Mouse (Mus musculus) midbrain, embryonic 15.5 days (tissue): Measurements from ENCODE around the gene Hcn3. TPM values are rescaled to one million over a fixed set of nuclear protein-coding genes. Genes with fewer than 3 reads are reported as not detected.

Experiments used
- ATAC-seq: fragments of 200-750 bp; cut with Nextera tagmentation; replicated peaks from 2 replicates; pipeline ENCODE4 v1.8.0; 2017; ENCODE audit warnings: moderate TSS enrichment
- H3K27ac ChIP-seq: fragments of 300-500 bp; sonication (generic); 2 replicates; pipeline ENCODE4 v1.5.1; 2015; ENCODE audit warnings: mild to moderate bottlenecking, inconsistent platforms
- H3K27me3 ChIP-seq: fragments of 300-500 bp; sonication (generic); replicated peaks from 2 replicates; pipeline ENCODE4 v1.6.1; 2015; ENCODE audit warnings: inconsistent platforms
- H3K36me3 ChIP-seq: fragments of 300-500 bp; sonication (generic); replicated peaks from 2 replicates; pipeline ENCODE4 v1.6.1; 2015; ENCODE audit warnings: inconsistent platforms
- H3K4me1 ChIP-seq: fragments of 300-500 bp; sonication (generic); 2 replicates; pipeline ENCODE4 v1.6.1; 2015; ENCODE audit warnings: inconsistent platforms
- H3K4me2 ChIP-seq: fragments of 300-500 bp; sonication (generic); 2 replicates; pipeline ENCODE4 v1.6.1; 2015; ENCODE audit warnings: inconsistent platforms, mild to moderate bottlenecking, moderate library complexity
- H3K4me3 ChIP-seq: fragments of 300-500 bp; sonication (generic); 2 replicates; pipeline ENCODE4 v1.5.1; 2015; ENCODE audit warnings: mild to moderate bottlenecking, inconsistent platforms
- H3K9ac ChIP-seq: fragments of 300-500 bp; sonication (generic); 2 replicates; pipeline ENCODE4 v1.6.1; 2015; ENCODE audit warnings: mild to moderate bottlenecking, inconsistent platforms
- H3K9me3 ChIP-seq: fragments of 300-500 bp; sonication (generic); 2 replicates; pipeline ENCODE4 v1.6.1; 2016; ENCODE audit warnings: inconsistent platforms
- WGBS: fragments of 180-500 bp; shearing (Covaris S2); methylation state at CpG from one replicate; pipeline ENCODE4 v1.1.7; 2015; ENCODE audit warnings: mixed read lengths; 5-methylcytosine and 5-hydroxymethylcytosine counted together
- polyA plus RNA-seq: library from polyadenylated mRNA; unstranded; fragments of >200 nt; fragmentation: Nextera tagmentation; extraction: Ambion mirVana; gene quantifications from 2 replicates; pipeline ENCODE4 v1.2.1, GENCODE M21; 2015

Gene Hcn3
- polyA plus RNA-seq, 1 experiment from 2014 or later, result 59.8 TPM

DNA sequence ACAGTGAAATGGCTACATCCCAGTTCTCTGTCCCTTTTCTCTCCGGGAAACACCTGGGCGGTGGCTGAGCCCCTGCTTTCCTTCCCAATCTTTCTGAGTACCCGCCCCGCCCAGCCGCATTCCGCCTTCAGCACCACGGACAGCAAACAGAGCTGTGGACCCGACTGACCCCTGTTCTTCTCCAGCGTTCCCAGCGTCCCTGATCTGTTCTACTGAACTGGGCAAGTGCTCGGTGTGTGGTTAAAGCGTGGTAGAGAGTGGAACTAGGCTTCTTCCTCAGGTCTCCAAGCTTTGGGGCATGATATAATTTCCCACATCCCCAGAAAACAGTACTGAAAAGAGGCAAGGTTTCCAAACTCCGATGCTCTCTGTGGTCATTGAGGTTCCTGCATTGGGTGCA lies 785 bp downstream of the Hcn3 start:
- peak overlapping the region; percentile 75 for H3K27ac ChIP-seq
- no peaks in the 10 kb centered on the region for H3K9me3 ChIP-seq
- peak overlapping the region; percentile 88 for H3K4me3 ChIP-seq
- peak overlapping the region; percentile 76 for H3K9ac ChIP-seq
- peaks cover 34% of the 10 kb centered on the region for H3K4me1 ChIP-seq
- peak overlapping the region; percentile 89 for H3K4me2 ChIP-seq
- peak; percentile 41; the same call in 1 of the 2 replicates for ATAC-seq
- H3K27me3 ChIP-seq, result no peaks in the 10 kb centered on the region
- no peaks in the 10 kb centered on the region for H3K36me3 ChIP-seq
- WGBS, result under 1% methylated on average over 13 of the region's 13 CpGs

DNA sequence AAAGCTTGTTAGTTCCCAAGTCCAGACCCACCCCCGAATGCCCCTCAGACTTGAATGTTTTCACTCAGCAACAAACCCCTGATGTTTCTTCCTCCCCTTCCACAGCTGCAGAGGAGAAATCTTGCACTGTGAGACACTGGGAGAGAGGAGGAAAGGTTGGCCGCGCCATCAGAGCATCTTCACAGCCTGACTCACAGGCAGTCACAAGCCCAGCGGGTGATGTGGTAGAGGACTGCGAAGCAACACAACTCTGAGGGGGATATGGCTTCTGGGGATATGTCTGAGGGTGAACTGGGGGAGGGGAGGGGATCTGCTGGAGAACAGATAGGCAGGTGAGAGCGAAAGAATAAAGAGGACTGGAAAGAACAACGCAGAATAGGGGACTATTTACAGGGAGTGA lies 1.3 kb downstream of the Hcn3 start:
- Histone ChIP-seq H3K4me3 (peak overlapping the region; percentile 88), H3K27me3 (no peaks in the 10 kb centered on the region), H3K9me3 (no peaks in the 10 kb centered on the region), H3K4me2 (peak overlapping the region; percentile 89), H3K36me3 (no peaks in the 10 kb centered on the region), H3K27ac (peak overlapping the region; percentile 75; the same call in 1 of the 2 replicates), H3K9ac (peak overlapping the region; percentile 76), H3K4me1 (peaks cover 28% of the 10 kb centered on the region)
- 17% methylated on average over 7 of the region's 7 CpGs for WGBS
- no peak for ATAC-seq

DNA sequence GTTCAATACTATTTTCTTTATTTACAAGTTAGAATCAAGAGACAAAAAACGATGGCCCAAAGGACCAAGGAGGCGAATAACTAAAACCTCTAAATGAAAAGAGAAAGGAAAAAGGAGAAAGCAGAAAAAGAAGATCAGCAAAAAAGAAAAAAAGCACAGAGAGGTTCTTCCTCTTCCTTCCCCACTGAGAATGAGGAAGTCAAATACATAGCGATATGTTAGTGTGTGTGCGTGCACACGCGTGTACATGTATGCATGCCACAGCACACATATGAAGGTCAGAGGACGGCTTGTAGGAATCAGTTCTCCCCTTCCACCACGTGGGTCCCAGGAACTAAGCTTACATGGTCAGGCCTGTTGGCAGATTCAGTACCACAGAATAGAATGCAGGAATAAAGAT lies 3.0 kb downstream of the Hcn3 start:
- Histone ChIP-seq H3K36me3 (no peaks in the 10 kb centered on the region), H3K4me2 (no peak overlapping the region), H3K9me3 (no peaks in the 10 kb centered on the region), H3K9ac (no peak overlapping the region), H3K27me3 (no peaks in the 10 kb centered on the region), H3K27ac (no peak overlapping the region), H3K4me3 (no peak overlapping the region), H3K4me1 (peaks cover 28% of the 10 kb centered on the region)
- WGBS, result 90% methylated on average over 8 of the region's 8 CpGs
- no peak for ATAC-seq

DNA sequence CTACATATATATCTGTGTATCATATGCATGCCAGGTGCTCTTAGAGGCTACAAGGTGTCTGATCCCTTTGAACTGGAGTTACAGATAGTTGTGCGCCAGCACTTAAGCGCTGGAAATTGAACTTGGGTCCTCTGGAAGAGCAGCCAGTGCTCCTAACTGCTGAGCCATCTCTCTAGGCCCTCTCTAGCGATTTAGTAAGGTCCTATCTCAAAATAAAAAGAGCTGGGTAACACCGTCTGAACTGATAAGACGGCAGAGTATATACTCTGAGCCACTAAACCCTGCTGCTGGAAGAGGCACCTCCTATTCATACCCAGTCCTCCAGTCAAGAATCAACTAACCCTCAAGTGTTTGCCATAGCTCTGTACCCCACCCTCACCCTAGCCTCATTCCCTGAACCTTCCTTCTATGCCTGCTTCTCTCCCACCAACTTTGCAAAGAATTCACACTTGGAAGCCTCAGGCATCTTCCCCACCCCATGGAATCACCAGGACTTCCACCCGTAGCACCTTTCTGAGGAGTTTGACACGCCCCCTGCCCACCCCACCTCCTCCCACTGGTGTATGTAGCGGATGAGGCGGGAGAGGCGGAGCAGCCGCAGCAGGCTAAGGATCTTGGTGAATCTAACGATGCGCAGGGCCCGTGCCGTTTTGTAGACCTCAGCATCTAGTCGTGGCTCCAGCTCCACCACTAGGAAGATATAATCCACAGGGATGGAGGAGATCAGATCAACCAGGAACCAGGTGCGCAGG lies 7.7 kb downstream of the Hcn3 start:
- Histone ChIP-seq H3K36me3 (peaks cover 9% of the 10 kb centered on the region; the same call in 1 of the 2 replicates), H3K4me3 (no peak overlapping the region), H3K27me3 (peaks cover 9% of the 10 kb centered on the region; the same call in 1 of the 2 replicates), H3K4me2 (no peak overlapping the region), H3K4me1 (peaks cover 6% of the 10 kb centered on the region), H3K9me3 (no peaks in the 10 kb centered on the region), H3K9ac (no peak overlapping the region), H3K27ac (no peak overlapping the region)
- WGBS, result 69% methylated on average over 17 of the region's 17 CpGs
- ATAC-seq, result no peak

DNA sequence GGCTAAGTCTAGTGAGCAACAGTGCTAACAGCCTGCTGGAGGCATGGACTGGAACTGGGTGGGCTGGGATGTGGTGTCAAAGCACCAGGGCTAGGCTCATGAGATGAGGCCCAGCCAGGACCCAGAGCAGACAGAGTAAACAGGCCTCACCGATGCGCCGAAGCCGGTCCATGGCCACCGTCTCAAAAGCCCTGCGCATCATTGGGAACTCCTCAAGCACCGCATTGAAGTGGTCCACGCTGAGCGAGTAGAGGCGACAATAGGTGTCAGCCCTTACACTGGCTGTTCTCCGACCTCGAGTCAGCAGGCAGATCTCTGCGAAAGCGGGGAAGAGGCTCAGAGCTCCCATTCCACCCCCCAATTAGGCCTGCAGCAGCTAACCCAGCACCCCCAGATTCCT lies 11.4 kb downstream of the Hcn3 start:
- peaks cover 9% of the 10 kb centered on the region; the same call in 1 of the 2 replicates for H3K36me3 ChIP-seq
- H3K9ac ChIP-seq, result no peak overlapping the region
- H3K4me2 ChIP-seq, result no peak overlapping the region
- no peak for ATAC-seq
- H3K9me3 ChIP-seq, result no peaks in the 10 kb centered on the region
- peaks cover 3% of the 10 kb centered on the region; the same call in 1 of the 2 replicates for H3K4me1 ChIP-seq
- WGBS, result 72% methylated on average over 14 of the region's 14 CpGs
- H3K4me3 ChIP-seq, result no peak overlapping the region
- H3K27ac ChIP-seq, result no peak overlapping the region
- peaks cover 9% of the 10 kb centered on the region; the same call in 1 of the 2 replicates for H3K27me3 ChIP-seq

DNA sequence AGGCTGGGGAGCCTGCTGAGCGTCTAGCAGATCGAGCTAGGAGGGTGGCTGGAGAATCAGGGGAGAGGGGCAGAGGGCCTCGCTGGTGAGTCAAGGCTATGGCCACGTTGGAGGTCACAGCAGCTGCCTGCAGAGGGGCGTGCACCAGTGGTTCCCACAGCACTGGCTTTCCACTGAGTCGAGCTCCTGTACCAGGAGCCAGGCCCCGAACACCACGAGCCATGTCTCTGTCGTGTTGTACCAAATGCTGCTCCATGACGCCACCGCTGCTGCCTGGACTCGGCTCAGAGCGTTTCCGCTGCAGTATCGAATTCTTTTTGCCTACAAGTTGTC lies 12.1 kb downstream of the Hcn3 start:
- Histone ChIP-seq H3K4me1 (peaks cover 3% of the 10 kb centered on the region; the same call in 1 of the 2 replicates), H3K4me3 (no peak overlapping the region), H3K9ac (no peak overlapping the region), H3K27me3 (peaks cover 9% of the 10 kb centered on the region; the same call in 1 of the 2 replicates), H3K9me3 (no peaks in the 10 kb centered on the region), H3K4me2 (no peak overlapping the region), H3K36me3 (peaks cover 9% of the 10 kb centered on the region; the same call in 1 of the 2 replicates), H3K27ac (no peak overlapping the region)
- ATAC-seq, result no peak
- 11% methylated on average over 15 of the region's 15 CpGs for WGBS

DNA sequence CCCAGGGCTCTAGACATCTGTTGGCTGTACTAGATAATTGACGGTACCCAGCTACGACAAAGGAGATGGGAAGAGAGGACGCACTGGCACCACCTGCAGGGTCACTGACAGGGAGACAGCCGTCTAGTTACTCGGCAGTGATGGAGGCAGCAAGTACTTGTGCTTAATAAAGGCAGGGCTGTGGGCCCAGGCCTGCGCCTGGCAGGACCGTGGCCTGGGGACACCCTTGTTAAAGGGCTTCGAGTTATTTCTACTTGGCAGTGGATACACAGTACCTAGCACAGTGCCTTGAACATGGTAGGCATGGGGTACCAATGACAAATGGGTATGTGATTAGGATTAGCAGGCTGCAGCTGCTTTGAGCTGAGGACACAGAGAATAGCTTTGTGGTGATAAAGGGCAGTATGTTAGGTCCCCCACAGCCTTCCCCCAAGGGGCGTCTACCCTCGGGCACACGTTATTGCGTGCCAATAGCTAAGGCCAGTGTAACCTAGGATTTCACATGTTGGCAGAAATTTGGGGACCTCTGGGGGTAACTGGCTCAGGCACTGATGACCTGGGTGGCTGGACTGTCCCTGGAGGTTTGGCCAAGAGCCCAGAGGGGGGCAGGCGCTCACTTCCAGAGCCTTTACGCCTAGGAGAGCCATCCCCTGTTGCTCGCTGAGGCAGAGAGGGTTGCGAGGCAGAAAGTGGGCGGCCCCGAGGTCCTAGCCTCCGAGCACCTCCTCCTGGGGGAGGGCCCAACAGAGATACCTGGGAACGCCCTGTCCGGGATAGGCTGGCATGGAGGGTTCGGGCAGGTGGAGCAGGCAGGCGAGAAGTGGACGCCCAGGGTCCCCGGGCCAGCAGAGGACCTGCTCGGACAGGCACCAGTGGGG lies 12.7 kb downstream of the Hcn3 start:
- Histone ChIP-seq H3K36me3 (peaks cover 9% of the 10 kb centered on the region; the same call in 1 of the 2 replicates), H3K4me1 (peaks cover 3% of the 10 kb centered on the region; the same call in 1 of the 2 replicates), H3K9me3 (no peaks in the 10 kb centered on the region), H3K27ac (no peak overlapping the region), H3K27me3 (peaks cover 9% of the 10 kb centered on the region; the same call in 1 of the 2 replicates), H3K9ac (no peak overlapping the region), H3K4me3 (no peak overlapping the region), H3K4me2 (no peak overlapping the region)
- WGBS, result 24% methylated on average over 26 of the region's 26 CpGs
- 0 out of 2 replicates have a peak, but pooled peaks have one; percentile 25 for ATAC-seq

DNA sequence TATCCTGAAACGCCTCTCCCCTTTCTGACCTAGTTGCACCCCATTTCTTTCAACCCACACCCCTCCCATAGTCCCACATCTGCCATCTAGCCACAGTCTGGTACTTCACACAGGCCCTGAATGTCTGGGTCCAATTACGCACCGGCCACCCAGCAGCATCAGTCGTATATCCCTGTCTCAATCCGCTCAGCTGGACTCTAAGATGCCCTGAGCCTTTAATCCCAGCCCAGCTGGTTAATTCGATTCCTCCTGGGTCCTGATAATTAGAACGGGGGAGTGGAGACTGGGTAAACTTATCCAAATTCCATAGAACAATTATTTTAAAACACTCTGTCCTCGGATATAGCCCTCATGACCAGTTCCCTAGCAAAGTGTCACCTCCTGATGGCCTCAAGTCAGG lies 14.4 kb downstream of the Hcn3 start:
- peaks cover 3% of the 10 kb centered on the region; the same call in 1 of the 2 replicates for H3K4me1 ChIP-seq
- 27% methylated on average over 8 of the region's 8 CpGs for WGBS
- no peak overlapping the region for H3K4me3 ChIP-seq
- no peaks in the 10 kb centered on the region for H3K9me3 ChIP-seq
- H3K36me3 ChIP-seq, result peaks cover 4% of the 10 kb centered on the region; the same call in 1 of the 2 replicates
- peaks cover 9% of the 10 kb centered on the region; the same call in 1 of the 2 replicates for H3K27me3 ChIP-seq
- H3K9ac ChIP-seq, result no peak overlapping the region
- H3K27ac ChIP-seq, result no peak overlapping the region
- H3K4me2 ChIP-seq, result no peak overlapping the region
- no peak for ATAC-seq

DNA sequence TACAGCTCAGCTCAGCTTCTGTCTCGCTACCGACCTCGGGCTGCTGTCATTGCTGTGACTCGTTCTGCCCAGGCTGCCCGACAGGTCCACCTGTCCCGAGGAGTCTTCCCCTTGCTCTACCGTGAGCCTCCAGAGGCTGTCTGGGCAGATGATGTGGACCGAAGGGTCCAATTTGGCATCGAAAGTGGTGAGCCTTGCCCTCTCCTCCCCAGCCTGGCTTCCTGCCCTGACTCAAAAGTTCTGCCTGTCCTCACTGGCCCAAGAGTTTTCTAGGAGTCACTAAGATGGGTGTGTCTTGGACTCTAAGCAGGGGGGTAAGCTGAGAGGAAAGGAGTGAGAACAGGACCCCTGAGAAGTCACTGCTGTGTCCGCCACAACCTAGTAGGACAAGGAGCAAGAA lies 15.2 kb downstream of the Hcn3 start:
- H3K36me3 ChIP-seq, result peaks cover 3% of the 10 kb centered on the region; the same call in 1 of the 2 replicates
- H3K27me3 ChIP-seq, result peaks cover 9% of the 10 kb centered on the region; the same call in 1 of the 2 replicates
- H3K9ac ChIP-seq, result no peak overlapping the region
- no peak for ATAC-seq
- no peaks in the 10 kb centered on the region for H3K9me3 ChIP-seq
- no peak overlapping the region for H3K4me2 ChIP-seq
- H3K4me1 ChIP-seq, result peaks cover 3% of the 10 kb centered on the region; the same call in 1 of the 2 replicates
- 88% methylated on average over 10 of the region's 10 CpGs for WGBS
- no peak overlapping the region for H3K27ac ChIP-seq
- H3K4me3 ChIP-seq, result no peak overlapping the region

DNA sequence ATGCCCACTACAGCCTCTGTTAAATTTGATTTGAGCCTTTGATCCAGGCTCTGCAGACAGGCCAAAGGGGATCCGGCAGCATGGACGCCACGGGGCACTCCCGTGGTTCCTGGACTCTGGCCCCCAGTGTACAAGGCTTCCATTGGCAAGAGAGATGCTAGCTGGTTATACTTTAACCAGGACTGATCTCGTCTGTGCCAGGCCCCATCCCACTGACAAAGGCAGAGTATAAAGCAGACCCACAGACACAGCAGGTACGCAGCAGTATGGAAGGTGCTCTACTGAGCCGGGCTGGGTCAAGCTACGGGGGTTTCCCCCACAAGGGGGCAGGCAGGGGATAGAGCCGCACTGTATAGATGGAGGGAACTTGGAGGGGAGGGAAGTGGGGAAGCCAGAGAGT lies 23.6 kb downstream of the Hcn3 start:
- no peak overlapping the region for H3K4me3 ChIP-seq

DNA sequence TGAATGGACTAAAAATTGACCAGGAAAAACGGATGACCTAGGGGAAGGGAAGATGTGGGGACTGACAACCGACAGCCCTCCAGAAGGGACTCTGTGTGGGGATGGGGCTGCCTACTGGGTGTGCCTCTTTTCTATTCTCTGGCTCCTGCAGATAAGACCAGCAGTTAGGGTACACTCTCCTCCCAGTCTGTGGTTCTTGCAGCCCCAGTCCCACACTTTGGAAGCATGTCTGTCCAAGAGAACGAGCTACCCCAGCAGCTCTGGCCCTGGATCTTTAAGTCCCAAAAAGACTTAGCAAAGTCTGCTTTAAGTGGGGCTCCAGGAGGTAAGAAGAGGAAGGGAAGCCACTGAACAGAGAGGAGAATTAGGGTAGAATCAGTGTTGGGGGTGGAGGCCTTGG lies 24.0 kb downstream of the Hcn3 start, which contains the start of gene Pklr:
Pklr (plus strand) TSS at position 185 of the 400 bp plus-strand sequence.
- peaks cover 7% of the 10 kb centered on the region; the same call in 1 of the 2 replicates for H3K4me1 ChIP-seq
- WGBS, result 75% methylated on average over 3 of the region's 3 CpGs
- no peak within 1 kb of the TSS for H3K27ac ChIP-seq
- no peak for ATAC-seq
- no peak within 1 kb of the TSS for H3K4me3 ChIP-seq
- no peaks in the 10 kb centered on the region for H3K36me3 ChIP-seq
- H3K9ac ChIP-seq, result no peak within 1 kb of the TSS
- no peak within 1 kb of the TSS for H3K4me2 ChIP-seq
- no peaks in the 10 kb centered on the region for H3K9me3 ChIP-seq
- no peaks in the 10 kb centered on the region for H3K27me3 ChIP-seq

More for the DNA sequence above, 23.6 kb downstream of the Hcn3 start:
- Histone ChIP-seq H3K4me2 (no peak overlapping the region), H3K4me1 (peaks cover 7% of the 10 kb centered on the region; the same call in 1 of the 2 replicates), H3K27ac (no peak overlapping the region), H3K9ac (no peak overlapping the region), H3K9me3 (no peaks in the 10 kb centered on the region), H3K36me3 (no peaks in the 10 kb centered on the region), H3K27me3 (no peaks in the 10 kb centered on the region)
- WGBS, result 49% methylated on average over 9 of the region's 9 CpGs
- no peak for ATAC-seq

DNA sequence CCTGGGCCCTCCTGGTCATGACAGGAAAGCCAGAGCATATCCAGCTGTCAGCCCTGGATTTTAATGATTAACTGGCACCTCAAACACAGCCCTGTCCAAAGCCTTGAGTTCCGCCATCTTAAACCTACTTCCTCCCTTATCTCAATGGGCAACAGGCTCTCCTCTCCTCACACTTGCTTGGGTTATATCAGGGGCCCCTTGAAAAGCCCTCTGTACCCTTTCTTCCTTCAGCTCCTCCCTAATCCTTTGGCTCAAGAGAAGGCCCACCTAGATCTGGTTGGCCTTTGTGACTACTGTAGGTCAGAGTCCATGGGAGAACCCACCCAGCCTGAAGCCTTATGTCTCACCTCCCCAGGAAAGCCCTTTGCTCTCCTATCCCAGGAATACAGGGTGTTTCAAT lies 26.2 kb downstream of the Hcn3 start:
- H3K36me3 ChIP-seq, result no peaks in the 10 kb centered on the region
- H3K4me1 ChIP-seq, result peaks cover 7% of the 10 kb centered on the region; the same call in 1 of the 2 replicates
- H3K9me3 ChIP-seq, result no peaks in the 10 kb centered on the region
- no peak overlapping the region for H3K4me3 ChIP-seq
- H3K9ac ChIP-seq, result no peak overlapping the region
- 88% methylated on average over 1 of the region's 1 CpGs for WGBS
- no peak for ATAC-seq
- no peaks in the 10 kb centered on the region for H3K27me3 ChIP-seq
- H3K27ac ChIP-seq, result no peak overlapping the region
- no peak overlapping the region for H3K4me2 ChIP-seq
